Mouse (Mus musculus) hindbrain, embryonic 12.5 days (tissue): ENCODE data around the gene Grb2. TPM values are rescaled to one million over a fixed set of nuclear protein-coding genes. Genes with fewer than 3 reads are reported as not detected.
A peak's percentile ranks its signal among the peaks of the same experiment; 100 is the strongest.

Source experiments
- ATAC-seq: fragments of 200-750 bp; cut with Nextera tagmentation; 2 replicates; pipeline ENCODE4 v1.8.0; 2017; ENCODE audit warnings: moderate TSS enrichment; ENCODE audit not compliant: low FRiP score
- H3K27ac ChIP-seq: fragments of 300-500 bp; sonication (generic); 2 replicates; pipeline ENCODE4 v1.5.1; 2016; ENCODE audit warnings: mild to moderate bottlenecking
- H3K27me3 ChIP-seq: fragments of 300-500 bp; sonication (generic); 2 replicates; pipeline ENCODE4 v1.6.1; 2016; ENCODE audit warnings: mild to moderate bottlenecking
- H3K36me3 ChIP-seq: fragments of 300-500 bp; sonication (generic); 2 replicates; pipeline ENCODE4 v1.6.1; 2016; ENCODE audit warnings: mild to moderate bottlenecking
- H3K4me1 ChIP-seq: fragments of 300-500 bp; sonication (generic); 2 replicates; pipeline ENCODE4 v1.6.1; 2016
- H3K4me2 ChIP-seq: fragments of 300-500 bp; sonication (generic); replicated peaks from 2 replicates; pipeline ENCODE4 v1.6.1; 2016; ENCODE audit warnings: mild to moderate bottlenecking
- H3K4me3 ChIP-seq: fragments of 300-500 bp; sonication (generic); 2 replicates; pipeline ENCODE4 v1.5.1; 2016; ENCODE audit warnings: mild to moderate bottlenecking
- H3K9ac ChIP-seq: fragments of 300-500 bp; sonication (generic); 2 replicates; pipeline ENCODE4 v1.6.1; 2016; ENCODE audit warnings: mild to moderate bottlenecking, moderate library complexity
- H3K9me3 ChIP-seq: fragments of 300-500 bp; sonication (generic); replicated peaks from 2 replicates; pipeline ENCODE4 v1.6.1; 2016; ENCODE audit warnings: mild to moderate bottlenecking
- WGBS: fragments of 180-500 bp; shearing (Covaris S2); methylation state at CpG from one replicate; pipeline ENCODE4 v1.1.7; 2016; 5-methylcytosine and 5-hydroxymethylcytosine counted together
- polyA plus RNA-seq: library from polyadenylated mRNA; unstranded; fragments of >200 nt; fragmentation: Nextera tagmentation; extraction: Ambion mirVana; gene quantifications from 2 replicates; pipeline ENCODE4 v1.2.1, GENCODE M21; 2016

Gene Grb2
- polyA plus RNA-seq, 1 experiment from 2014 or later = 151 TPM

DNA sequence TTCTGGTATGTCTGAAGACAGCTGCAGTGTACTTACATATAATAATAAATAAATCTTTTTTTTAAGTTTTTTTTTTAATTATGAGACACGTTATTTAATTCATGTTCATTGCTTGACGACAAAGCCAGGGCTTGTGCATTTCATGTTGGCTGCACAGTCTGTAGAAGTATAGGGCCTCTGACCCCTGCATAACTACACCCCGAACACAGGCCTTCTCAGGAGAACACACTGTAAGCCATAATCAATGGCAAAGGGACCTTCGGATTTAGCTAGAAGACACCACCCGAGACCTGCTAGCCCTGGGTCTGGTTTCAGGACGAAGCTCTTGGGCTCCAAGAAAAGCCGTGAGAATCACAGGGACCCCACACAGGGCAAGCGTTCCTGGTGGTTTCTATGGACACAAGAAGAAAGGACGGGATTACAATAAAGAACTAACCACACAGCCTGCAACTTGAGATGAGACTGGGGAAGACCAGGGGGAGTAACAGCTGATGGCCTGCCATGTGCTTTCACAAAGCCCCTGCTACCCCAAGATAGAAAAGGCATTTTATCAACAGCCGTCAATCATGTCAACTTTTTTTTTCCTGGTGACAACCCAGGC is 29.3 kb upstream of the Grb2 start:
- no peaks in the 10 kb centered on the region for H3K9me3 ChIP-seq
- peak; percentile 64 for ATAC-seq
- no peak overlapping the region for H3K9ac ChIP-seq
- peak overlapping the region; percentile 9; the same call in 1 of the 2 replicates for H3K27ac ChIP-seq
- no peaks in the 10 kb centered on the region for H3K36me3 ChIP-seq
- H3K27me3 ChIP-seq = no peaks in the 10 kb centered on the region
- no peak overlapping the region for H3K4me2 ChIP-seq
- 35% methylated on average over 10 of the region's 10 CpGs for WGBS
- no peak overlapping the region for H3K4me3 ChIP-seq
- H3K4me1 ChIP-seq = peaks cover 18% of the 10 kb centered on the region

DNA sequence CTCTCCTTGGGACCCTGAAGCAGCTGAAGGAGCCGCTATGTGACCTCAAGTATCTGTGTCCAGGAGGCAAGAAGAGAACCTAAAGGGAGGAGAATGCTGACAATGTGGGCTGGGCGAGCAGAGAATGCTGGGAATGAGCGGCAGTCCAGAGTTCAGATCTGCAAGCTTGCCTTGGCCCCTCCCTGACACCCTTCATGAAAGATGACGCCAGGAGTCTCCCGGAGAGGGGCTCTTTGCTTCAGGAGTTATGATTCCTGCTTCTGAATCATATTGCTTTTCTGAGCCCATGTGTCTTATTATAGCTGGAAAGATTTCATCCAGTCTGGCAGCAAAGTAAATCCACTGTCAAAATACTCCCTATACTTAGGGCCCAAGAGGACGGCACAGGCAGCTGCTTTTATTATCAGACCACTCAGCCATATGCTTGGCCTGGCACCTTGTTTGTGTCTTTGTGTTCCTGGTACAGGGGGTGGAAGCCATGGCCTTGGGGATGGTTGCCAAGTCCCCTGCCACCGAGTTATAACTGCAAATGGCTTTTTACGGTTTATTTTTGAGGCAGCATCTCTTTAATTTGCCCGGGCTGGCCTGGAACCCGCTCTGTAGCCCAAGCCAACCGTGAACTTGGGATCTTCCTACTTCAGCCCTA is 25.8 kb upstream of the Grb2 start:
- no peaks in the 10 kb centered on the region for H3K9me3 ChIP-seq
- no peak overlapping the region for H3K4me3 ChIP-seq
- H3K36me3 ChIP-seq = no peaks in the 10 kb centered on the region
- no peak for ATAC-seq
- H3K9ac ChIP-seq = no peak overlapping the region
- H3K4me1 ChIP-seq = peaks cover 18% of the 10 kb centered on the region
- H3K27me3 ChIP-seq = no peaks in the 10 kb centered on the region
- 61% methylated on average over 11 of the region's 11 CpGs for WGBS
- no peak overlapping the region for H3K4me2 ChIP-seq
- no peak overlapping the region for H3K27ac ChIP-seq

GRCm38 (mm10) chr11:115723231-115723630 is 14.8 kb upstream of the Grb2 start:
- 75% methylated on average over 2 of the region's 2 CpGs for WGBS
- no peaks in the 10 kb centered on the region for H3K36me3 ChIP-seq
- no peaks in the 10 kb centered on the region for H3K4me1 ChIP-seq
- no peaks in the 10 kb centered on the region for H3K9me3 ChIP-seq
- no peak overlapping the region for H3K27ac ChIP-seq
- H3K9ac ChIP-seq = no peak overlapping the region
- 0 out of 2 replicates have a peak overlapping the region, but pooled peaks have one; percentile 25 for H3K4me2 ChIP-seq
- H3K4me3 ChIP-seq = no peak overlapping the region
- H3K27me3 ChIP-seq = no peaks in the 10 kb centered on the region
- ATAC-seq = no peak

DNA sequence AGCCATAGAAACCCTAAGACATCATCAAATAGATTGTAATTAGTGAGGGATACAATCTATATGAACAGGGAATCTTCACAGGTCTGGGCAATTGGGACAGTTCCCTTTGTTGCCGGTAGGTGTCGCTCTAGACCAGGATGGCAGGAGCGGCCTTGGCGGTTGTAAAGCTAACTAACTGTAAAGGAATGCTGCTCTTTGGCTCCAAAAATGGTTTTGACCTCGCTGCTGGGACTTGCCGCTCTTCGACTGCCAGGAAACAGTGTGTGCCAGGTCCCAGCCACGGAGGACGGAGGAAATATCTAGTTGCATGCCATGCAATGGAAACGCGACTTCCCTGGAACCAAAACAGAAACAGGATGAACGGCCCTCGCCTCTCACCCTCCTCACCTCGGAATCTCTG is 14.2 kb upstream of the Grb2 start:
- Histone ChIP-seq H3K36me3 (no peaks in the 10 kb centered on the region), H3K9ac (no peak overlapping the region), H3K4me1 (no peaks in the 10 kb centered on the region), H3K27ac (no peak overlapping the region), H3K9me3 (no peaks in the 10 kb centered on the region), H3K27me3 (no peaks in the 10 kb centered on the region), H3K4me3 (no peak overlapping the region), H3K4me2 (peak overlapping the region; percentile 25)
- WGBS = 19% methylated on average over 14 of the region's 14 CpGs
- ATAC-seq = no peak

GRCm38 (mm10) chr11:115717660-115718390 is 9.4 kb upstream of the Grb2 start:
- Histone ChIP-seq H3K27me3 (no peaks in the 10 kb centered on the region), H3K9me3 (no peaks in the 10 kb centered on the region), H3K4me2 (no peak overlapping the region), H3K36me3 (no peaks in the 10 kb centered on the region), H3K4me3 (no peak overlapping the region), H3K9ac (no peak overlapping the region), H3K4me1 (no peaks in the 10 kb centered on the region), H3K27ac (no peak overlapping the region)
- 54% methylated on average over 8 of the region's 8 CpGs for WGBS
- ATAC-seq = no peak

- Histone ChIP-seq H3K4me2 (no peak overlapping the region), H3K4me1 (no peaks in the 10 kb centered on the region), H3K9me3 (no peaks in the 10 kb centered on the region), H3K36me3 (no peaks in the 10 kb centered on the region), H3K27me3 (no peaks in the 10 kb centered on the region), H3K27ac (no peak overlapping the region), H3K9ac (no peak overlapping the region), H3K4me3 (no peak overlapping the region)
- no peak for ATAC-seq
- 75% methylated on average over 15 of the region's 15 CpGs for WGBS
Observed at GRCm38 (mm10) chr11:115716410-115717338, 8.3 kb upstream of the Grb2 start.

GRCm38 (mm10) chr11:115714491-115714890 is 6.1 kb upstream of the Grb2 start:
- H3K27ac ChIP-seq = no peak overlapping the region
- no peaks in the 10 kb centered on the region for H3K27me3 ChIP-seq
- ATAC-seq = no peak
- no peaks in the 10 kb centered on the region for H3K9me3 ChIP-seq
- no peak overlapping the region for H3K4me3 ChIP-seq
- no peak overlapping the region for H3K4me2 ChIP-seq
- H3K9ac ChIP-seq = no peak overlapping the region
- no peaks in the 10 kb centered on the region for H3K36me3 ChIP-seq
- H3K4me1 ChIP-seq = peaks cover 5% of the 10 kb centered on the region
- WGBS = 6% methylated on average over 6 of the region's 7 CpGs

- WGBS = 90% methylated on average over 3 of the region's 3 CpGs
- no peak overlapping the region for H3K4me2 ChIP-seq
Observed at GRCm38 (mm10) chr11:115713447-115713846, 5.0 kb upstream of the Grb2 start.

GRCm38 (mm10) chr11:115712674-115713298 is 4.4 kb upstream of the Grb2 start:
- Histone ChIP-seq H3K9me3 (no peaks in the 10 kb centered on the region), H3K4me3 (no peak overlapping the region), H3K27me3 (no peaks in the 10 kb centered on the region), H3K9ac (no peak overlapping the region), H3K4me1 (peaks cover 10% of the 10 kb centered on the region), H3K27ac (no peak overlapping the region), H3K4me2 (no peak overlapping the region), H3K36me3 (no peaks in the 10 kb centered on the region)
- ATAC-seq = no peak
- 83% methylated on average over 12 of the region's 12 CpGs for WGBS

More at GRCm38 (mm10) chr11:115713447-115713846, 5.0 kb upstream of the Grb2 start:
- no peak overlapping the region for H3K9ac ChIP-seq
- no peaks in the 10 kb centered on the region for H3K36me3 ChIP-seq
- H3K27ac ChIP-seq = no peak overlapping the region
- H3K27me3 ChIP-seq = no peaks in the 10 kb centered on the region
- no peaks in the 10 kb centered on the region for H3K9me3 ChIP-seq
- no peak overlapping the region for H3K4me3 ChIP-seq
- peaks cover 10% of the 10 kb centered on the region for H3K4me1 ChIP-seq
- no peak for ATAC-seq

- H3K27me3 ChIP-seq = no peaks in the 10 kb centered on the region
- no peak overlapping the region for H3K27ac ChIP-seq
- no peaks in the 10 kb centered on the region for H3K36me3 ChIP-seq
- no peak overlapping the region for H3K4me2 ChIP-seq
- no peaks in the 10 kb centered on the region for H3K9me3 ChIP-seq
- H3K4me1 ChIP-seq = peaks cover 12% of the 10 kb centered on the region
- no peak overlapping the region for H3K4me3 ChIP-seq
- WGBS = 79% methylated on average over 2 of the region's 2 CpGs
- ATAC-seq = no peak
- no peak overlapping the region for H3K9ac ChIP-seq
Observed at GRCm38 (mm10) chr11:115712268-115712667, 3.9 kb upstream of the Grb2 start.

DNA sequence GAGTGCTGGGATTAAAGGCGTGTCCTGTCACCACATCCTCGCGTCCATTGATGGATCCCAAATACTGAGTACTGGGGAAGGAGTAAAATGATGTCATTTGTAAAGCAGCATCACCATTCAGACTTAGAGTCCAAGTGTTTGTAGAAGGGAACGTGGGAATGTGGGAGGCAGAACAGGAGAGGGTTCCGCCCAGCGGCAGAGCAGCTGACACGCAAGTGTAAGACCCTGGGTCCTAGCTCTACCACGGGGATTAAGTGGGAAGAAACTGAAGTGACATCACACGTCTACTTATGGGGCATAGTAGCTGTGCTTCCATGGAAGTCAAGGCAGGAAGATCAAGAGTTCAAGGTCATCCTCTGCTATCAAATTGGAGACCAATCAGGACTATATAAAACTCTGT is 2.7 kb upstream of the Grb2 start:
- no peak for ATAC-seq
- Histone ChIP-seq H3K27me3 (no peaks in the 10 kb centered on the region), H3K4me1 (peaks cover 22% of the 10 kb centered on the region), H3K4me2 (no peak overlapping the region), H3K4me3 (no peak overlapping the region), H3K27ac (no peak overlapping the region), H3K36me3 (no peaks in the 10 kb centered on the region), H3K9ac (no peak overlapping the region), H3K9me3 (no peaks in the 10 kb centered on the region)
- 85% methylated on average over 9 of the region's 9 CpGs for WGBS
